In the genomic region with DNA sequence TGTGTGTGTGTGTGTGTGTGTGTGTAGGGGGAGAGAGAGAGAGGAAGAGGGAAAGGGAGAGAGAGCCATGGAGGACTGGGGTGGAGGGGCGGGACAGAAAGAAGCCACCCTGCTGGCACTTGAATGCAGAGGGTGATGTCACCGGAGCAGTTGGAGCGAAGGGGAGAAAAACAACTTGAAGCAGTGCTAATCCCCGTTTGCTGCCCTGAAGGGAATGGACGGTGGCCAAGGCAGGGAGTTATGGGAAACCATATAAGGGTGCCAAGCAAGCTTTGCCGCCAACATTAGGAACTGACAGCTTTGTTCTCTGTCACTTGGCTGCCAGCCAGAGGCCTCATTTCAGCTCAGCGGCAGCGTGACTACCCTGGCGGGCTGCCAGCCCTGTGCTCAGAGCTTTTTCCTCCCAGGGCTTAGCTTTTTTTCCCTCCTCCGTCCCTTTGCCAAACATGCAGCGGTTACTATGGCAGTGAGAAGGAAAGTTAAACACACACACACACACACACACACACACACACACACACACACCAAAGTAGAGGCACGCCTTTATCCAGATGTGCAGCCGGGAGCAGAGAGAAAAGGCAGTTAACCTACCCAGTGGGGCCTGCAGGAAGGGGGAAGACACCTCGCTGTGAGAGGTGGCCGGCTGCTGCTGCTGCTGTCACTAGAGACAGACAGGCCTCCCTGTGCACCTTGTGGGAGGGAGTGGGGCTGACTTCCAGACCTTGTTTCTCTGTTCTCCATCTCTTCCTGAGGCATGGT, we compare ENCODE assay signal across 8 mouse cellular contexts.
A peak's percentile ranks its signal among the peaks of the same experiment; 100 is the strongest.
DNase-seq lines count a peak whose midpoint lies in the region; ATAC-seq lines count a peak whose summit lies in the region.

No protein-coding gene starts in this region.

- H3K9ac ChIP-seq in heart, embryonic 14.5 days (ENCODE audit: low read length): peak overlapping the region; percentile 71
- H3K9ac ChIP-seq in liver, embryonic 13.5 days: peak overlapping the region; percentile 47
- H3K9ac ChIP-seq in stomach, embryonic 16.5 days (ENCODE audit: low read length): peak overlapping the region; percentile 68

- H3K36me3 ChIP-seq in heart, embryonic 14.5 days (ENCODE audit: control insufficient read depth, insufficient read depth, low read length): no peaks in the 10 kb centered on the region
- no peaks in the 10 kb centered on the region for H3K36me3 ChIP-seq in liver, embryonic 13.5 days
- H3K36me3 ChIP-seq in stomach, embryonic 16.5 days (ENCODE audit: control insufficient read depth, insufficient read depth, low read length): no peaks in the 10 kb centered on the region

- H3K4me1 ChIP-seq in brown adipose tissue, adult 24 weeks (ENCODE audit: control insufficient read depth, insufficient read depth, insufficient read length, low read length): peaks cover 42% of the 10 kb centered on the region
- peaks cover 58 to 73% of the 10 kb centered on the region in 2 experiments for H3K4me1 ChIP-seq in heart, embryonic 14.5 days (ENCODE audit: control insufficient read depth in 2 of 2, insufficient read depth in 2 of 2, low read length in 2 of 2)
- peaks cover 68% of the 10 kb centered on the region for H3K4me1 ChIP-seq in liver, embryonic 13.5 days (replicated peaks)
- peaks cover 78% of the 10 kb centered on the region for H3K4me1 ChIP-seq in stomach, embryonic 16.5 days (ENCODE audit: control insufficient read depth, insufficient read depth, low read length)

- H3K4me3 ChIP-seq in brown adipose tissue, adult 24 weeks (ENCODE audit: insufficient read depth, low read depth, low read length): peak overlapping the region; percentile 16
- H3K4me3 ChIP-seq in heart, embryonic 14.5 days (ENCODE audit: control insufficient read depth in 1 of 2, insufficient read depth in 1 of 2, low read depth in 1 of 2, low read length in 2 of 2): no peak overlapping the region
- H3K4me3 ChIP-seq in liver, embryonic 13.5 days (replicated peaks): peak overlapping the region; percentile 25; the same call in 1 of the 2 replicates
- H3K4me3 ChIP-seq in stomach, embryonic 16.5 days (replicated peaks; ENCODE audit: low read length): 0 out of 2 replicates have a peak overlapping the region, but pooled peaks have one; percentile 18

- WGBS in heart, embryonic 14.5 days: 0% methylated on average over 15 of the region's 15 CpGs
- 2% methylated on average over 15 of the region's 15 CpGs for WGBS in liver, embryonic 13.5 days (ENCODE audit: insufficient replicate concordance)
- under 1% methylated on average over 15 of the region's 15 CpGs for WGBS in stomach, embryonic 16.5 days

- peak overlapping the region; percentile 53 for H3K4me2 ChIP-seq in heart, embryonic 14.5 days (ENCODE audit: low read length)
- peak overlapping the region; percentile 56 for H3K4me2 ChIP-seq in liver, embryonic 13.5 days
- peak overlapping the region; percentile 50 for H3K4me2 ChIP-seq in stomach, embryonic 16.5 days (ENCODE audit: low read depth, low read length)

- peak; percentile 85 for ATAC-seq in heart, embryonic 14.5 days (ENCODE audit: insufficient number of reproducible peaks, insufficient read depth, low FRiP score, low read depth)
- peak; percentile 76 for ATAC-seq in liver, embryonic 13.5 days (ENCODE audit: low read depth)
- ATAC-seq in stomach, embryonic 16.5 days (ENCODE audit: insufficient read depth, low FRiP score): peak; percentile 90

- peak overlapping the region; percentile 92 for H3K27ac ChIP-seq in brown adipose tissue, adult 24 weeks (replicated peaks; ENCODE audit: low read depth, low read length)
- H3K27ac ChIP-seq in heart, embryonic 14.5 days (replicated peaks in 1 of 2; ENCODE audit: control insufficient read depth in 1 of 2, insufficient read depth in 1 of 2, low read depth in 2 of 2, low read length in 2 of 2): peak overlapping the region; percentile 98 to 100
- H3K27ac ChIP-seq in liver, embryonic 13.5 days: peak overlapping the region; percentile 83
- peak overlapping the region; percentile 100 for H3K27ac ChIP-seq in stomach, embryonic 16.5 days (ENCODE audit: low read length)

- DNase-seq in CD4-positive, CD25-positive, alpha-beta regulatory T cell, adult 2 months (ENCODE audit: low read depth, low spot score): peak; percentile 97
- DNase-seq in fibroblast of lung, adult 2 months (ENCODE audit: low read depth): peak; percentile 100
- peak; percentile 100 for DNase-seq in kidney, postnatal 14 days
- peak; percentile 59 for DNase-seq in liver, embryonic 13.5 days
- DNase-seq in neural tube, embryonic 10.5 days (ENCODE audit: extremely low spot score, low spot score): peak; percentile 83

- H3K27me3 ChIP-seq in heart, embryonic 14.5 days (ENCODE audit: control insufficient read depth, insufficient read depth, low read length): no peaks in the 10 kb centered on the region
- H3K27me3 ChIP-seq in liver, embryonic 13.5 days: no peaks in the 10 kb centered on the region
- no peaks in the 10 kb centered on the region for H3K27me3 ChIP-seq in stomach, embryonic 16.5 days (ENCODE audit: control insufficient read depth, insufficient read depth, low read length)

- no peaks in the 10 kb centered on the region for H3K9me3 ChIP-seq in heart, embryonic 14.5 days (ENCODE audit: control insufficient read depth, low read length)
- H3K9me3 ChIP-seq in liver, embryonic 13.5 days (replicated peaks): no peaks in the 10 kb centered on the region
- no peaks in the 10 kb centered on the region for H3K9me3 ChIP-seq in stomach, embryonic 16.5 days (replicated peaks; ENCODE audit: control insufficient read depth, low read length)

Comparison
In these comparisons a context has a peak if more than half of its experiments do, and no peak if none do; other contexts are left out.
1. H3K4me3 ChIP-seq: peak in brown adipose tissue, adult 24 weeks (single experiment), liver, embryonic 13.5 days (single experiment) and stomach, embryonic 16.5 days (single experiment); none in heart, embryonic 14.5 days (0 of 2).
2. Peak in every context shown above with its lines, with median percentiles within 50 percentile points of each other: DNase-seq, H3K27ac ChIP-seq, ATAC-seq, H3K4me2 ChIP-seq and H3K9ac ChIP-seq.